ENCODE assay signal across 27 mouse cellular contexts in genomic region chrX:142672701-142673100, GRCm38 (mm10).
"Had no signal": no experiment of that assay in that cellular context is flagged by ENCODE, and none has a peak within 500 bp of the region (broad histone marks: within the 10 kb centered on the region; RNA-seq: fewer than 3 reads in every experiment).

No protein-coding gene starts in this region.

- H3K4me2 ChIP-seq: embryonic facial prominence, embryonic 12.5 days; embryonic facial prominence, embryonic 13.5 days; embryonic facial prominence, embryonic 15.5 days; forebrain, embryonic 12.5 days; forebrain, embryonic 15.5 days; heart, embryonic 11.5 days had no signal

- H3K27ac ChIP-seq: embryonic facial prominence, embryonic 10.5 days; embryonic facial prominence, embryonic 12.5 days; embryonic facial prominence, embryonic 13.5 days; embryonic facial prominence, embryonic 15.5 days; forebrain, embryonic 10.5 days; forebrain, embryonic 12.5 days; forebrain, embryonic 15.5 days; gastrocnemius, adult 2 months; heart, adult 2 months; heart, embryonic 10.5 days had no signal

- DNase-seq: cerebellum, adult 9-11 months; cerebellum, postnatal 10 days; cerebellum, postnatal 14 days; cerebellum, postnatal 25 days; cerebellum, postnatal 36 days; embryo, embryonic 11 days; forebrain, postnatal 0 days; gastrocnemius, adult 2 months; gastrocnemius, postnatal 10 days; gastrocnemius, postnatal 14 days; gastrocnemius, postnatal 25 days; gastrocnemius, postnatal 36 days; heart, adult 11 months; heart, adult 18-20 months; heart, adult 2 months had no signal

- H3K4me3 ChIP-seq: embryonic facial prominence, embryonic 10.5 days; embryonic facial prominence, embryonic 12.5 days; embryonic facial prominence, embryonic 13.5 days; embryonic facial prominence, embryonic 15.5 days; erythroblast, embryonic 14.5 days; forebrain, embryonic 10.5 days; forebrain, embryonic 12.5 days; forebrain, embryonic 15.5 days; gastrocnemius, adult 2 months; heart, adult 2 months; heart, embryonic 10.5 days had no signal

- H3K27me3 ChIP-seq: forebrain, embryonic 15.5 days had no signal

- ATAC-seq: forebrain, embryonic 14.5 days; forebrain, embryonic 15.5 days; forebrain, embryonic 16.5 days; forebrain, postnatal 0 days had no signal

- H3K9me3 ChIP-seq: embryonic facial prominence, embryonic 10.5 days; embryonic facial prominence, embryonic 12.5 days; embryonic facial prominence, embryonic 13.5 days; embryonic facial prominence, embryonic 15.5 days; forebrain, embryonic 10.5 days; forebrain, embryonic 12.5 days; forebrain, embryonic 15.5 days; heart, embryonic 10.5 days had no signal

- H3K36me3 ChIP-seq: embryonic facial prominence, embryonic 10.5 days; embryonic facial prominence, embryonic 12.5 days; embryonic facial prominence, embryonic 13.5 days; embryonic facial prominence, embryonic 15.5 days; forebrain, embryonic 10.5 days; forebrain, embryonic 12.5 days; forebrain, embryonic 15.5 days; heart, embryonic 10.5 days had no signal

- H3K4me1 ChIP-seq: embryonic facial prominence, embryonic 15.5 days; forebrain, embryonic 10.5 days; forebrain, embryonic 12.5 days; forebrain, embryonic 15.5 days; heart, embryonic 10.5 days had no signal

- H3K9ac ChIP-seq: embryonic facial prominence, embryonic 12.5 days; embryonic facial prominence, embryonic 13.5 days; embryonic facial prominence, embryonic 15.5 days; forebrain, embryonic 12.5 days; forebrain, embryonic 15.5 days; forebrain, postnatal 0 days had no signal
